Mouse (Mus musculus) liver, embryonic 14.5 days (tissue): Measurements from ENCODE around the gene Fgl2.

Experiments used
- CTCF ChIP-seq: IDR thresholded peaks from 2 replicates; pipeline ENCODE4 v1.5.1; 2016; ENCODE audit warnings: antibody characterized with exemption, low read depth, control low read depth
- EP300 ChIP-seq: IDR thresholded peaks from 2 replicates; pipeline ENCODE4 v1.6.1; 2016; ENCODE audit warnings: antibody characterized with exemption, low read depth

DNA sequence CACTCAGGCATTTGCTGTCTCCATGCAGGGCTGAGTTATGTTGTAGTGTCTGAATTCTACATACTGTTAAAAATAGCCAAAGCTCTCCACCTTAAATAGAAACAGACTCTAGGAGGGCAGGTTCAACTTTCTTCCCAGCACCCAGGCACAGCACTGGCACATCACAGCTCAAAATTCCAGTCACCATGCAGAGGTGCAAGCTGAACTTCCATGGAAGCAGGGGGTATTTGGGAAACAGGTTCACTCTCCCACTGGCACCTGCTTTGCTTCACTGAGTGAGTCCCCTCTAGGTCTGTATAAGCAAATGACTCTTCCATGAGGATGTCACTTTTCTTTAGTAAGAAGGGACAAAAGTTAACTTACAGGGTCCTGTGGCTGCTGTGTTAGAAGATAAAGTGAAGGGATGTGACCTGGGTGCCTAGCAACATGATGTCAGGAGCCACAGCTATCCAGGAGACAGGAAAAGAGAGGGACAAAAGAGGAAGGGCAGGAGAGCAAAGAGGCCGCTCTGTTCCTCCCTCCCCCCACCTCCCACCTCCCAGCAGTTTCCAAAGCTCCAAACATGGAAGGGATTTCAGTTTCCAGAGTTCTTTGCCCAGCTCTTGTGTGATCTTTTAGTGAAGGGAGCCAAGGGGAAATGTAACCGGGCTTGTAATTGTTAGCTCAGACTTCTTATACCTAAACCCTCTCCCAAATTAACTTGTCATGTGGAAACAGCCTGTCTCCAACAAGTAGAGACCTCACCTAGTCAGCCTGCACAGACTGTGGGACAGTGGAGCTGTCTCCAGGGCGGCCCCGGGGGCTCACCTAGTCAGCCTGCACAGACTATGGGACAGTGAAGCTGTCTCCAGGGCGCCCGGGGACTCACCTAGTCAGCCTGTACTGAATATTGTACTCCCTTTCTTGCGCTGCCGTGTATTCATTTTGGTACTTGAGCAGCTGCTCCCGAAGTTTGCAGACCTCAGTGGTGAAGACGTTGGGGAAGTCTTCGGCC lies 42.5 kb upstream of the Fgl2 start:
- no peak for TF ChIP-seq CTCF
- TF ChIP-seq EP300: no peak
